Mouse (Mus musculus) left cerebral cortex, adult 18-20 months (tissue): ENCODE results near the gene Gse1. TPM values are rescaled to one million over a fixed set of nuclear protein-coding genes. Genes with fewer than 3 reads are reported as not detected.

Source experiments
- DNase-seq, 2 experiments: peaks; one replicate each; pipeline ENCODE4 v3.0.0; 2021 to 2022; ENCODE audit warnings: low spot score in 2 of 2, mixed read lengths in 1 of 2
- long read RNA-seq, 2 experiments: library from polyadenylated mRNA; stranded (forward); transcript quantifications; one replicate each; pipeline ENCODE4 v2.0.0; 2021
- total RNA-seq, 2 experiments: library from RNA; stranded (reverse); gene quantifications; 2 replicates each; pipeline ENCODE4 v1.2.3; 2021

The Gse1 gene
- total RNA-seq, result 10 to 100 TPM; 79.8 to 90.8 TPM
- long read RNA-seq, experiment 1, partial matches to known transcripts, result 9 of 26 reads
- long read RNA-seq, experiment 1, other reads (novel, unspliced or antisense), result 17 of 26 reads
- long read RNA-seq, experiment 2, partial matches to known transcripts, result 4 of 7 reads
- long read RNA-seq, experiment 2, other reads (novel, unspliced or antisense), result 3 of 7 reads

DNA sequence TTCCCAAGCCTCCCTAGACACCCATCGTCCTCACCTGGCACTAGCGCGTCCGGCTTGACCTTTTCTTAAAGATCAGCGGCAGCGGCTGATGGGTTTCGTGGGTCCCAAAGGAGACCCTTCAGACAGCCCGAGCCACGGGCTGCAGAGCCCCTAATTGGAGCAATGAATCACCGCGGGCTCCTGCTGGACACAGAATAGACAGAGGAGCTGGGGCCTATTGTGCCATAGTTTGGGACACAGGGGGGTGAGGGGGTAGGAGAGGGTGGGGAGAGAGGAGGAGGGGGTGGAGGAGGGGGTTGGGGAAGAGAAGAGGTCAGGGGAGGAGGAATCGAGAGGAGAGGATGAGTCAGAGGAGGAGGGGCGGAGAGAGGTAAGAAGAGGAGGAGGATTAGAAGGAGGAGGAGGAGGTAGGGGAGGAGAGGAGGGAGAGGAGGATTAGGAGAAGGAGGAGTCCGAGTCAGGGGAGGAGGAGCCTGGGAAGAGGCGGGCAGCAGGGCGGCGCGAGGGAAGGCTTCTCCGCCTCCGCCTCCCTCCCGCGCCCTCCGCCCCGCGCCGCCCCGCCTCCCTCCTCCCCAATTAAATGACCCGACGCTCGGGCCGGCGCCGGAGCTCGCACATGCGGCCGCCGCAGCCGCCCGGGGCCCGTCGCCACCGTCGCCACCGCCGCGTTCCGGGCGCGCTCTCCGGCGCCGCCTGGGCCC, at the start of gene Gse1:
Gene Gse1 (plus strand): TSS at position 566 of the 701 bp plus-strand sequence.
- peak; percentile 63 to 65 for DNase-seq

DNA sequence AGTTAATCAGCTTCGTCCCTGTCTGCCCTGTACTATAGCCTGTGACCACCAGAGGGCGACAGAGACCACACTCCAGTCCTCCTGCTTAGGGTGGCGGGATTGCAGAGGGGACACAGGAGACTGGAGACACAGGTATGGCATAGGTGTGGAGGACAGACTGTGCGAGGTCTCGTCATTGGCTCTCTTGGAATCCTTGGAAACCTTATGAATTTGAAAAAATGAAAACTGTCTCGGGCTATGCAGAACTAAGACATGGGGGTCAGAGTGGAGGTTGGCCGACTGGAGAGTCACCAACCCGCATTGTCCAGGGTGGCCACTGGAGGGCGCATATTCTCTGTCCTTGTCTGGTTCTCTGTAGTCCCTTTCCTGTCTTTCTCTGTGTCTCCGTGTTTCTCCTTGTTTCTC, 49.2 kb upstream of the Gse1 start:
- DNase-seq, result peak; percentile 89 to 93

DNA sequence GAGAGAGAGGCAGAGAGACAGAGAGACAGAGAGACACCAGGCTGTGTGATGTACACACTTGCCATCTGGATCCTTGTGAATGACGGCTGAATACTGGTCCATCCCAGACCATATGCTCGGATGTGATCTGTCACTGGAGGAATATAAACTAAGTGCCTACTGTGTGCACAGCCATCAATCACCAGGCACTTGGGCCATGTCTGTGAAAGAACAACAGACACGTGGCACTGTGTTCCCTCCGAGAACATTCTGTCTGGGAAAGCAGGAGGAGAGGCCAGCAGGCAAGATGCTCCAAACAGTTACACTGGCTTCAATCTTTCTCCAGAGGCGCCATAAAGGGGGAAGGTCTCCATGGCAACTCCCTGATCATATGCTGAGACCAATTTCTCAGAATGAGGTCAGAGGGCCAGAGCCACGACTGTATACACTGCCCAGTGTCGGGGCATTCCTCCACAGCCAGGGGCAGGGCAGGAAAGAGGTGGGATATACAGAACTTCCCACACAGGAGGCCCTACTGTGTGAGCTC, 47.7 kb upstream of the Gse1 start:
- no peak for DNase-seq

DNA sequence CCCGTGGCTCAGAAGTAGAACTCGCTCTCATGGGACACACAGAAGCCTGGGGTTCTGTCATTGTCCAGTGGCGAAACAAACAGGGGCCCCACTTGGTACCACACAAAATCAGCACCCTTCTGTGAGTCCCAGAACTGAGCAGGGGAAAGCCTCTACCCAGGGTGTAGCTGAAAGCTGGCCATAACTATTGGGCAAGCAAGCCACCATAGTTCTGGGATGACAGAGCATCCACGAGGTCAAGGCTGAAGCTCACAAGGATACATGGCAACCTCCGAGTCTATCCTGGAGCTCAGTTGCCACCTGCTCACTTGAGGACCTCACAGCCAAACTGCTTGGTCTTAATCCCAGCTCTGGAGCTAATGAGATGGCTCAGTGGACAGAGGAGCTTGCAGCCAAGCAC, 47.0 kb upstream of the Gse1 start:
- no peak for DNase-seq

DNA sequence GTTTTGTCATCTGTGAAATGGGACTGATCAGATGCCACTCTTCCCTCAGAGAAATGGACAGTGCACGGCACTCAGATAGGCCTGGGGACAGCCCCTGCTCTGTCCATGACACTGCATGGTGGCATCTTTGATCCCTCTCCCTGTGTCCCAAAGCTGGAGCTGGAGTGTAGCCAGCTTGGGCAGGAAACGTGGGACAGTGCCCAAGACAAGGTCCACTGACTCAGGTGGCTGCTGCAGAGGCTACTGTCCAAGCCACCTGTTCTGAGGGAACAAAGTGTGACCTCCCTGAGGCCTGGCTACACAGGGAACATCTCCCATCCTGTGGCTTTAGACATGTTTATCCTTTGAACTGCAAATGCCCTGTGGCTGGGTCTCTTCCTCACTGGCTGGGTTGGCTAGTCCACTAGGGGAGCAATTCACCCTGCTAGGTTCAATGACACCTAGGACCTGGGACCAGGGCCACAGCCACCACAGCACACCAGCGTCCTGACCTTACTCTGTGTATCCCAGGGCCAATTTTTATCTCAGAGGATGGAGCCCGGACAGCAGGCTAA, 46.3 kb upstream of the Gse1 start:
- no peak for DNase-seq

DNA sequence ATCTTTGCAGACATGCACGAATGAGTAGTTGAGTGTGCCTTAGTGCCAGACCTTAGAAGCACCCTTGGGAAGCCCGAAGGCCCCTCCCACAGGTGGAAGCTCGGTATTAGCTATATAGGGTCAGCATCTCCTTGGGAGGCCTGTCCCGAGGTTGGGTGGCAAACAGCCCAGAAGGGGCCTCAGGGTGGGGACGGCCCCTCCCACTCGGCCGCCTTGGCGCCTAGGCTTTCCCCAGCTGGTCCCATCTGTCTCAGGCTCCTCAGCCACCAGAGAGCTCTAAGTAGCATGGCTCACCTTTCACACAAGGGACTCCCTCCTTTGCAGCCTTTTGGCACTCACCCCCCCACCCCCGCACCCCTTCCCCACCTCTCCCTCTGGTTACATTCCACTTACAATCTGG, 43.9 kb upstream of the Gse1 start:
- DNase-seq, result no peak

DNA sequence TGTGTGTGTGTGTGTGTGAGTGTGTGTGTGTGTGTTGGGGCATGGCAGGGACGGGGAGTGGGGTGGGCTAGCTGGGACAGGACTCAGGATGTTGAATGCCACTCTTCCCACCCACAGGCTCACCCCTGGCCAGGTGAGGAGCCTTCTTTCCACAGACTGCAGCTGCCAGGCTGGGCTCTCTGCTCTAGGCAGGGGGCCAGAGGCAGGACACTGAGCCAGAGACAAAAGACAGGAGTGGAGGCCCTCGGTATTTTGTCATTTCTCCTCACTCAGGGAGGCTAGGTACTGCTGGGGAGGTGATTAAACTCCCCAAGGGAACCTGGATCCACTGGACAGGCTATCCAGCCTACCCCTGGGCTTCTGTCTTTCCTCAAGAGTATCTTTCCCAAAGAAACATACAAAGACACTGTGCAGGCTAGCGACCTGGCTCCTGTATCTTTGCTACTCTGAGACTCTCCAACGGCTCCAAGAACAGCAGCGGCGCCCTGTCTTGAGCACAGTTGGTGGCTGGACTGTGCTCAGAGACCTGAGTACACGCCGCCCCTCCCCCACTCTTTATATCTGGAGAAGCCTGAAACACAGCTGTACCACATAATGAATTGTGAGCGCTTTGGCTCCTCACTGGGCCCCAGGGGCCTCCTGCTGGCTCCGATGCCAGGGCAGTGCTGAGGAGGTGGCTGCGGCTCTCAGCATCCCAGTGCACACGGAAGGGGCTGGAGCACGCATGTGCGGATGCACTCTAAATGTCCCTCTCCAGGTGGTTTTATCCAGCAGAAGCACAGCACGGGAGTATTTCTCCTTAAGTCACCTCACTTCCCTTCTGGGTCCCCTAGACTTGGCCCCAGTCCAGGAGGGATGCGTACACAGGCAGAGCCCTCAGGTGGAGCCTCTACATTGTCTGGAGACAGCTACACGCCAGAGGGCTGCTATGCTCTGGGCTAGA, 43.1 kb upstream of the Gse1 start:
- DNase-seq, result no peak

DNA sequence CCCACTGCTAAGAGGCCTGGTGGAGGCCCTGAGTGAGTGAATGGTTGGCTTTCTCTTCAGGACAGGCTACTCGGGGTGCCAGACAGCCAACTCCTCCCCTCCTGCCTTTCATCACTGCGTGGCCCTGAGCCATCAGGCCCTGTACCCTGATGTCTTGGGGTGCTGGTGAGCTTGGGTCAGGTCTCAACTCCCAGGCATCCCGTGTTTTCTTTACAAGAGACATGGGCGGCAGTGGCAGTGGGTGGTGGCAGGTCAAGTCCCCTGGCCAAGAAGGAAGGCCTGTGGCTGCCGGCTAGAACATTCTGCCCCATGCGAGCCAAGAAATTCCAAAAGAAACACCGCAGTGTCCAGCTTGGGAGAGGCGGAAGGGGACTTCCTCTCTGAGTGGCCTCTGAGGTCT, 41.8 kb upstream of the Gse1 start:
- no peak for DNase-seq

DNA sequence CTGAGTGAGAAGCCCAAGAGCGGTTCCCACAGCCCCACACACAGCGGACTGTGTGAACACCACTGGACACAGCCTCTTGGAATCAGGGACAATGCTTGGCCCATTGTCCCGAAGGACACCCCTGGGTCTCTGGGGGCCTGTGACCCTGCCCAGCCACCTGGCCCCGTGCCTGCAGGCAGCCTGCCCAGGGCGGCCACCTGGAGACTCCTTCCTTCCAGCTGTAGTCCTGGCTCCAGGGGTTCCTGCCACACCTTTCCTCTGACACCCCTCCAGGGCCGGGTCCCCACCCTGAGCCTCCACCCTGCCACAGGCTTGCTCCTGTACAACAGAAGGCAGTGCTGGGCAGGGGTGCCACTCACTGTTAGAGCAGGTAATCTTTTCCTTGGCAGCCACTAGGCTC, 39.7 kb upstream of the Gse1 start:
- no peak for DNase-seq

DNA sequence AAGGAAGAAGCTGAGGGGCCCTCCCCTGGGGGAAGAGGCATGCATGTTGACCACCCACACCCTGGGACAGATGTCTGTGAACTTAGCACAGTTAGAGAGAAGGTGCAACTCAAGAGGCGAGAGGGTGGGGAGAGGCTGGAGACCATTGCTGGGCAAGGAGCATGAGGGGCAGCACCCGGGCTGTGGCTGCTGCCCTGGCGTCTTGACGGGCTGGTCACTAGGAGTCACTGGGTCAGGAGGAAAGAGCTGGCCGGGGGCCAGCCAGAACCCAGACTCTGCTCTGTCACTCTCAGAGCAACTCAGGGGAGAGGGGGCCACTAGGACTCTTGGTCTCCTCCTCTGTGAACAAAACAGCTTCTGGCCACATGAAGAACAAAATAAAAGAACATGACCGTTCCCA, 38.8 kb upstream of the Gse1 start:
- no peak for DNase-seq

DNA sequence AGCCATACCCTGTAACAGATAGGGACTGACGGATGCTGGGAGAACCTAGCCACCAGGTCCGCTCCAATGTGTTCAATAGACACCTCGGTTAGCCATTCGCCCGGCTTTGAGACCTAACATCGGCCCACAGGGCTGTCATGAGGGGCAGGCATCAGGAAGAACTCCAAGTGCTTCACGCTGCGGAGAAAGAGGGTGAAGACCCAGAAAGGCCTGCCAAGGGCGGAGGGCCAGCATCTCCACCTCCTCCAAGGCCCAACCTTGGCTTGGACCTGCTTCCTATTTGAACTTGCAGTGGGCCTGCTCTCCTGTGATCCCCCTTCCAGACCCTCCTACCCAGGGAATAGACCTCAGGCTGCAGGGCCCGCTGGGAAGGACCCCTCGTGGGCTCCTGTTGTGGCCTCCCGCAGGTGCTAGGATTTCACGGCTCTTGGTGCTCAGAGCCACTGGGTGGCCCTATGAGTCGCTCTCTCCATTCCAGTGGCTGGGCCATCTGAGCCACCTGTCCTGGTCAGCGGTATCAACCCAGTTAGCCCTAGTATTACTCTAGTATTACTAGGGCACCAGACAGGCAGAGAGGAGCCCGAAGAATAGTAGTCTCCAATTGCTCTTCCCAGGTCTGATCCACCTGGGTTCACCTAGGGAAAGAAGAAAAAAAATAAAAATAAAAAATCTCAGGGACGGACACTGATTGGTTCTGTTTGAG, 38.0 kb upstream of the Gse1 start:
- DNase-seq, result no peak

DNA sequence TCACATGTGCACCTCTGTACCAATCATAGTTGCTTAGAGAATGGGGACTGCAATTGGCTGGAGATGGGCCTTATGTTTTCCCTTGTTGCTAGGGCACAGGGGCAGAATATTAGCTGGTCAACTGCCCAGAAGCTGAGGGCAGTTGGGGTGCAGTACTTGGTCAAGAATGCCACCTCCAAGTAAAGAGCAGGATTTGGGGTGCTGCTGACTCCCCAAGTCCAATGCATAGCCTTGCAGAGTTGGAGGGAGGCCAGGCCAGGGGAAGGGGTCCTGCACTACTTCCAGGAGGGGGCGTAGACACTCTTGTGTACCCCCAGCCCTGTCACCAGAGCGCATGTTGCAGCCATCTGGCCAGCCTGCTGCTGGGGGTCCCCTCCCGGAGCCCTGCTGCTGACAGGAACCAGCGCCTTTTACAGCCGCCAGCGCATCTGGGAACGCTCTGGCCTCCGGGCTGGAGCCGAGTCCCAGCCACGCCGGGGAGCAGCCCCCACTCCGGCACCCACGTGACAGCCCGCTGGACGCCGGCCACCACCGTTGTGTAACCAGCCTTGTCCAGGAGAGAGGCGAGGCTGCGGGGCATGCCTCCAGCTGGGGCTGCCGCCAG, 37.3 kb upstream of the Gse1 start:
- peak; percentile 90 to 92 for DNase-seq

DNA sequence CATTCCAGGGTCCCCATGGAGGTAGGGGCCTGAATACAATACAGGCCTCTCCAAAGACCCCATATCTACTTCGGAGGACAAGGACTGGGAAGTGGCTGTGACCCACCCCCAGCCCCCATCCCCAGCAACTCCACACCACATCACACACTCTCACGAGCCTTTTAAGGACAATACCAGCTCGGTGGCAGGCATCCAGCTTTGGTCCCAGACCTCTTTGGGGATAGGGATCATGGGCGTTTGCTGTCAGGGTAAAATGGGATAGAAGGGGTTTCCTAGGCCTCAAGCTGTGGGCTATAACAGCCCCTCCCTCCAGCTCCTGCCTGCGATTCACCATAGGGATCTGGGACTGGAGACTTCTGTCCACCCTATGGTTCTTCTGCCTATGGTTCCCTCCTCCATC, 36.6 kb upstream of the Gse1 start:
- DNase-seq, result no peak

DNA sequence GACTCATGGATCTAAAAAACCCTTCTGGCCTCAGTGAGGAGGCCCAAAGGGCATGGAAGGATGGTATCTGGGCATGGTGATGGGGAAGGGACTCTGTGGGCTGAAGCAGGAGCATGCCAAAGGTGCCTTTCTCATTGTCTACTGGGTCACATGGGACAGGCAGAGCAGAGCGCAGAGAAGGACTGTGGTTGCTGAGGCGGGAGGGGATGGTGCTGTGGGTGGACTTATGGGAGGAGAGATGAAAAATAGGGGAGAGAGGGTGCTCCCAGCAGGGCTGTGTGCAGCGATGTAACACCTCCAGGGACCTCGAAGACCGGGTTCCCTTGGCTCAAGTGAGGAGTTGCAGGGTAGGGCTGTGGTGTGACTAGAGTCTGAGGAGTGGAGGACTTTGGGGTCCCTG, 36.1 kb upstream of the Gse1 start:
- DNase-seq, result no peak

DNA sequence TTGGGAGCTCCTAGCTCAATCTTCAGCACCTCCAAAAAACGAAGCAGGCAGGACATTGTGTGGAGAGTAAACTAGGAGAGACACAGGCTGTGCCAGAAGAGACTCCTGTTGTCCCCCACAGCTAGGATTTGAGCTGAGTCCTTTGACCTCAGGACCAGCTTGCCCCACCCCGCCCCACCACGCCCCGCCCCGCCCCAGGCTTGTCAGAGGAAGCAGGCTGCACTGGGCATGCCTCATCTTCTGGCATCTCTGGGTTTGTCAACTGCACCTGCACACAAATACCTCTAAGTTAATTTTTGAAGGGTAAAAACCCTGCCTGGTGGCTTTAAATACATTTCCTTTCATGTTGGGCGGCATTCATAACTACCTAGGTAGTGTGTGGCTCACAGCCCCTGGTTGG, 26.9 kb upstream of the Gse1 start:
- DNase-seq, result no peak

DNA sequence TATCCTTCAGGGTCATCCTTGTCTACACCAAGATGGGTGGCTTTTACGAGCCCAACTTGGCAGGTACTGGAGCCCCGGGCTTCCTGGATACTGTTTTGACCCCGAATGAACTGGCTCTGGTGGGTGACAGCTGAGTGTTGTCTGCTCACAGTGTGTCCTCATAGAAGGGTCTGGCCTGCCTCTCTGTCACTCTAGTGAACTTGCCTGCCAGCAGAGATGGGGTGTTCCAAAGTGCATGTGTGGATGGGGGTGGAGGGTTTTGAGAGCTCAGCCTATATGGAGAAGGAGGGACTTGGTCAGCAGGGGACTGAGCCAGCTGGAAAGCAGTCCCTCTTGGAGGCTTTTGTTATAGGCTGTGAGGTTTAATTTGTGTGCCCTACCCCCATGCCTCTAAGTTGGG, 25.7 kb upstream of the Gse1 start:
- no peak for DNase-seq

DNA sequence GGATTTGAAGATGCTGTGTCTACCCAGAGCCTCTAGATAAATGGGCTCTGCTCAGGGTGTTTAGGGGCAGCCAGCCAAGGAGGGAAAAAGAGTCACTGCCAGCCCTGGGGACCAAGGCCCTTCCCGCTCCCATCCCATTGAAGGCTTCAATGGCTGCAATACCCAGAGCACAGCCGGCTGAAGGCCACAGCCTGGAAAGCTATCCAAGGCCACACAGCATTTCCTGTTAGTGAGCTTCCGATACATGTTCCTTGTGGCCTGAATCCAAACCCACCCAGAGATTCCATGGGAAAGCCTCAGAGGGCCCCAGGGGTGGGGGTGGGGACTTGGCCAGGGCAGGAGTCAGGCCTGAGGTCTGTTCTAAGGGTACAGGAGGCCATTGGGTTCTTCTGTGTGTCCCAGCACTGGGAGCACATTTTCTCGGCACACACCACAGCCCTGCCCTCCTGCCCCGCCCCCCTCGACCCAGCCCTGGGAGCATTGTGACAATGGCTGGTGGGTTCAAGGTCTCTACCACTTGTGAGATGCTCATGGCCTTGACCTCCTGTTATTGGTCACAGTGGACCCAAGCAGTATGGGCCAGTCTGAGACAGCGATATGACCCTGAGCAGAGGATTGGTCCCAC, 23.4 kb upstream of the Gse1 start:
- no peak for DNase-seq

DNA sequence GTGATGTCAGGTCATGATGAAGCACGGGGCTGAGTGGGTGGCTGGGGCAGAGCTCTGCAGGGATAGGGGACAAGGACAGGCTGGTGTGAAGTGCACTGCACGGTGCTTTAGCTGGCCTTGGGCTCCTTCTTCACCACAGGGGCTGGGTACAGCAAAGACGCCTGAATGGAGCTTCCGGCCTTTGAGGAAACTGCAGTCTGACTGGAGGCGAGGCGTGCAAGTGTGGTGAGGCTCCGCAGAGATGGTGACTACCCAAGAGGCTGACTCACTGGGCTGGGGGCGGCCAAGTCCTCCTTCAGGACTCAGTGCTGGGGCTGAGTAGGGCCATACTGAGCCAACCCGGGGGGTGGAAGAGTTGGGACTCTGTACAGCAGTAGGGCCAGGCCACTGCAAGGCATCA, 22.3 kb upstream of the Gse1 start:
- DNase-seq, result peak; percentile 56 to 61

DNA sequence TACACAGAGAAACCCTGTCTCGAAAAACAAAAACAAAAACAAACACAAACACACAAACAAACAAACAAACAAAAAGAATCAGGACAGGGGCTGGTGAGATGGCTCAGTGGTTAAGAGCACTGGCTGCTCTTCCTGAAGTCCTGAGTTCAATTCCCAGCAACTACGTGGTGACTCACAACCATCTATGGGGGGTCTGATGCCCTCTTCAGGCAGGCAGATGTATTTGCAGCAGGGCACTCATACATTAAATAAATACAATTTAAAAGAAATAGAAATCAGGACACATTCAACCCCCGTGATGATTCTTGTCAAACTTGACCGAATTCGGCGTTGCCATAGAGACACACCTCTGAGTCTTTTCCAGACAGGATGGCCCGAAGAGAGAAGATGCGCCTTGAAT, 20.9 kb upstream of the Gse1 start:
- DNase-seq, result no peak

DNA sequence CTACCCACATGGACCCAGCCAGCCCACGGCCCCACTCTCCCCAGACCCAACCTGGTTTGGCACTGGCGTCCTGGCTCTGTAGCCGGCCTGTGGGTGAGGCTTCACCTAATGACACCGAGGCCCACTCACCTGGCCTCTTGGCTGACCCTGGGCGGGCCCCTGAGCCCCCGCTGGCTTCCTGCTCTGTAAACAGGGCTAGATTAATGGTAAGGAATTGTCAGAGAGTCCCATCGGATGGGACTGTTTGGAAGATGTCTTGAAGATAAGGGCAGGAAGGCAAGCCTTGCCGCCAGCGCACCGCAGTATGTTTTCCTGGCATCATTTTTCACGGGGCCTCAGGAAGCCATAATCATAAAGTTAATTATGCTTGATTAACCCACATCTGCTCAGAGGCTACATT, 20.1 kb upstream of the Gse1 start:
- no peak for DNase-seq
